Mouse (Mus musculus) liver, embryonic 13.5 days (tissue): ENCODE measurements around the gene St6galnac3. TPM values are rescaled to one million over a fixed set of nuclear protein-coding genes. Genes with fewer than 3 reads are reported as not detected.

Source experiments
- ATAC-seq: fragments of 200-750 bp; cut with Nextera tagmentation; 2 replicates; pipeline ENCODE4 v1.8.0; 2017; ENCODE audit warnings: low read depth, mild to moderate bottlenecking, moderate number of reproducible peaks, moderate library complexity
- DNase-seq: peaks from one replicate; pipeline ENCODE4 v3.0.0; 2022
- H3K27ac ChIP-seq: fragments of 300-500 bp; sonication (generic); 2 replicates; pipeline ENCODE4 v1.5.1; 2015; ENCODE audit warnings: moderate library complexity, mild to moderate bottlenecking, inconsistent platforms
- H3K27me3 ChIP-seq: fragments of 300-500 bp; sonication (generic); 2 replicates; pipeline ENCODE4 v1.6.1; 2015; ENCODE audit warnings: mild to moderate bottlenecking, inconsistent platforms
- H3K36me3 ChIP-seq: fragments of 300-500 bp; sonication (generic); 2 replicates; pipeline ENCODE4 v1.6.1; 2015; ENCODE audit warnings: mild to moderate bottlenecking, inconsistent platforms
- H3K4me1 ChIP-seq: fragments of 300-500 bp; sonication (generic); replicated peaks from 2 replicates; pipeline ENCODE4 v1.6.1; 2015; ENCODE audit warnings: inconsistent platforms
- H3K4me2 ChIP-seq: fragments of 300-500 bp; sonication (generic); 2 replicates; pipeline ENCODE4 v1.6.1; 2015; ENCODE audit warnings: inconsistent platforms, mild to moderate bottlenecking, moderate library complexity
- H3K4me3 ChIP-seq: fragments of 300-500 bp; sonication (generic); replicated peaks from 2 replicates; pipeline ENCODE4 v1.5.1; 2015; ENCODE audit warnings: mild to moderate bottlenecking, inconsistent platforms
- H3K9ac ChIP-seq: fragments of 300-500 bp; sonication (generic); 2 replicates; pipeline ENCODE4 v1.6.1; 2015; ENCODE audit warnings: mild to moderate bottlenecking, inconsistent platforms
- H3K9me3 ChIP-seq: fragments of 300-500 bp; sonication (generic); replicated peaks from 2 replicates; pipeline ENCODE4 v1.6.1; 2016; ENCODE audit warnings: inconsistent platforms
- WGBS: fragments of 180-500 bp; shearing (Covaris S2); methylation state at CpG from one replicate; pipeline ENCODE4 v1.1.7; 2015; ENCODE audit not compliant: insufficient replicate concordance; 5-methylcytosine and 5-hydroxymethylcytosine counted together
- polyA plus RNA-seq: library from polyadenylated mRNA; unstranded; fragments of >200 nt; fragmentation: Nextera tagmentation; extraction: Ambion mirVana; gene quantifications from 2 replicates; pipeline ENCODE4 v1.2.1, GENCODE M21; 2015

The St6galnac3 gene
- polyA plus RNA-seq, 1 experiment from 2014 or later: 8.3 TPM

- Histone ChIP-seq H3K27me3 (no peaks in the 10 kb centered on the region), H3K4me3 (no peak overlapping the region), H3K9me3 (no peaks in the 10 kb centered on the region), H3K4me1 (0 out of 2 replicates have a peak, but pooled peaks cover 3% of the 10 kb centered on the region), H3K4me2 (no peak overlapping the region), H3K27ac (no peak overlapping the region), H3K9ac (no peak overlapping the region), H3K36me3 (no peaks in the 10 kb centered on the region)
- DNase-seq (no peak), ATAC-seq (peak; percentile 20; the same call in 1 of the 2 replicates)
- WGBS: 68% methylated on average over 7 of the region's 7 CpGs
These were observed 171.7 kb downstream of the St6galnac3 start for GRCm38 (mm10) chr3:153553226-153553625.

GRCm38 (mm10) chr3:153546936-153547683, 177.9 kb downstream of the St6galnac3 start:
- Histone ChIP-seq H3K4me2 (no peak overlapping the region), H3K36me3 (no peaks in the 10 kb centered on the region), H3K27me3 (no peaks in the 10 kb centered on the region), H3K27ac (no peak overlapping the region), H3K4me3 (no peak overlapping the region), H3K9me3 (no peaks in the 10 kb centered on the region), H3K9ac (no peak overlapping the region), H3K4me1 (no peaks in the 10 kb centered on the region)
- 81% methylated on average over 7 of the region's 7 CpGs for WGBS
- no peak for DNase-seq
- ATAC-seq: no peak

GRCm38 (mm10) chr3:153539851-153540250, 185.1 kb downstream of the St6galnac3 start:
- no peak for DNase-seq
- Histone ChIP-seq H3K4me3 (no peak overlapping the region), H3K27ac (no peak overlapping the region), H3K36me3 (no peaks in the 10 kb centered on the region), H3K27me3 (no peaks in the 10 kb centered on the region), H3K4me2 (no peak overlapping the region), H3K4me1 (0 out of 2 replicates have a peak, but pooled peaks cover 4% of the 10 kb centered on the region), H3K9me3 (no peaks in the 10 kb centered on the region), H3K9ac (no peak overlapping the region)
- 85% methylated on average over 14 of the region's 14 CpGs for WGBS
- ATAC-seq: no peak

- Histone ChIP-seq H3K4me3 (no peak overlapping the region), H3K4me1 (0 out of 2 replicates have a peak, but pooled peaks cover 4% of the 10 kb centered on the region), H3K27ac (no peak overlapping the region), H3K36me3 (no peaks in the 10 kb centered on the region), H3K9me3 (no peaks in the 10 kb centered on the region), H3K4me2 (no peak overlapping the region), H3K27me3 (no peaks in the 10 kb centered on the region), H3K9ac (no peak overlapping the region)
- WGBS: 65% methylated on average over 2 of the region's 2 CpGs
- no peak for DNase-seq
- ATAC-seq: no peak
These were observed 186.6 kb downstream of the St6galnac3 start for GRCm38 (mm10) chr3:153538396-153538795.

- Histone ChIP-seq H3K36me3 (no peaks in the 10 kb centered on the region), H3K27me3 (no peaks in the 10 kb centered on the region), H3K4me1 (0 out of 2 replicates have a peak, but pooled peaks cover 4% of the 10 kb centered on the region), H3K27ac (no peak overlapping the region), H3K9ac (no peak overlapping the region), H3K9me3 (no peaks in the 10 kb centered on the region), H3K4me3 (no peak overlapping the region), H3K4me2 (no peak overlapping the region)
- ATAC-seq (no peak), DNase-seq (no peak)
- WGBS: 67% methylated on average over 3 of the region's 3 CpGs
These were observed 187.5 kb downstream of the St6galnac3 start for GRCm38 (mm10) chr3:153537435-153537834.

- no peaks in the 10 kb centered on the region for H3K27me3 ChIP-seq
- H3K4me3 ChIP-seq: no peak overlapping the region
- 66% methylated on average over 4 of the region's 4 CpGs for WGBS
- no peak overlapping the region for H3K9ac ChIP-seq
- ATAC-seq (no peak), DNase-seq (no peak)
- no peak overlapping the region for H3K27ac ChIP-seq
- no peak overlapping the region for H3K4me2 ChIP-seq
- no peaks in the 10 kb centered on the region for H3K9me3 ChIP-seq
- no peaks in the 10 kb centered on the region for H3K36me3 ChIP-seq
- H3K4me1 ChIP-seq: 0 out of 2 replicates have a peak, but pooled peaks cover 4% of the 10 kb centered on the region
These were observed 188.7 kb downstream of the St6galnac3 start for GRCm38 (mm10) chr3:153536260-153536659.

- Histone ChIP-seq H3K9ac (no peak overlapping the region), H3K27me3 (no peaks in the 10 kb centered on the region), H3K4me1 (no peaks in the 10 kb centered on the region), H3K4me2 (no peak overlapping the region), H3K9me3 (no peaks in the 10 kb centered on the region), H3K36me3 (no peaks in the 10 kb centered on the region), H3K27ac (no peak overlapping the region), H3K4me3 (no peak overlapping the region)
- WGBS: 77% methylated on average over 6 of the region's 6 CpGs
- DNase-seq (no peak), ATAC-seq (0 out of 2 replicates have a peak, but pooled peaks have one; percentile 47)
These were observed 195.8 kb downstream of the St6galnac3 start for GRCm38 (mm10) chr3:153529174-153529573.

- WGBS: 82% methylated on average over 6 of the region's 6 CpGs
- ATAC-seq (no peak), DNase-seq (no peak)
These were observed 199.7 kb downstream of the St6galnac3 start for GRCm38 (mm10) chr3:153525151-153525768.

GRCm38 (mm10) chr3:153516848-153517247, 208.1 kb downstream of the St6galnac3 start:
- H3K27me3 ChIP-seq: no peaks in the 10 kb centered on the region
- H3K4me2 ChIP-seq: no peak overlapping the region
- no peak overlapping the region for H3K9ac ChIP-seq
- WGBS: 72% methylated on average over 7 of the region's 7 CpGs
- ATAC-seq (no peak), DNase-seq (no peak)
- no peak overlapping the region for H3K27ac ChIP-seq
- no peaks in the 10 kb centered on the region for H3K36me3 ChIP-seq
- H3K4me3 ChIP-seq: no peak overlapping the region
- no peaks in the 10 kb centered on the region for H3K9me3 ChIP-seq
- peaks cover under 1% of the 10 kb centered on the region; the same call in 1 of the 2 replicates for H3K4me1 ChIP-seq

More at GRCm38 (mm10) chr3:153525151-153525768, 199.7 kb downstream of the St6galnac3 start:
- Histone ChIP-seq H3K4me2 (no peak overlapping the region), H3K9ac (no peak overlapping the region), H3K9me3 (no peaks in the 10 kb centered on the region), H3K27me3 (no peaks in the 10 kb centered on the region), H3K27ac (no peak overlapping the region), H3K4me3 (no peak overlapping the region), H3K36me3 (no peaks in the 10 kb centered on the region), H3K4me1 (no peaks in the 10 kb centered on the region)

GRCm38 (mm10) chr3:153513501-153514060, 211.4 kb downstream of the St6galnac3 start:
- no peak overlapping the region for H3K9ac ChIP-seq

GRCm38 (mm10) chr3:153512545-153512944, 212.4 kb downstream of the St6galnac3 start:
- H3K27me3 ChIP-seq: no peaks in the 10 kb centered on the region
- no peak overlapping the region for H3K4me2 ChIP-seq
- no peak overlapping the region for H3K9ac ChIP-seq
- peaks cover 25% of the 10 kb centered on the region for H3K4me1 ChIP-seq
- DNase-seq: no peak
- H3K9me3 ChIP-seq: no peaks in the 10 kb centered on the region
- H3K4me3 ChIP-seq: no peak overlapping the region
- 56% methylated on average over 6 of the region's 6 CpGs for WGBS
- no peak for ATAC-seq
- no peak overlapping the region for H3K27ac ChIP-seq
- H3K36me3 ChIP-seq: no peaks in the 10 kb centered on the region

More at GRCm38 (mm10) chr3:153513501-153514060, 211.4 kb downstream of the St6galnac3 start:
- Histone ChIP-seq H3K4me1 (peaks cover 25% of the 10 kb centered on the region), H3K4me2 (no peak overlapping the region), H3K9me3 (no peaks in the 10 kb centered on the region), H3K27me3 (no peaks in the 10 kb centered on the region), H3K36me3 (no peaks in the 10 kb centered on the region), H3K27ac (no peak overlapping the region), H3K4me3 (no peak overlapping the region)
- DNase-seq: no peak
- ATAC-seq: no peak
- WGBS: 72% methylated on average over 6 of the region's 6 CpGs
